Mouse (Mus musculus) leukemia stem cell, adult 10-12 weeks (primary cell): ENCODE measurements around the gene Gm21943. TPM values are rescaled to one million over a fixed set of nuclear protein-coding genes. Genes with fewer than 3 reads are reported as not detected.

Experiments
- polyA plus RNA-seq: library from polyadenylated mRNA; stranded (reverse); fragments of >175 nt; gene quantifications from 2 replicates; pipeline ENCODE4 v1.2.3, GENCODE M21; 2012; ENCODE audit warnings: low replicate concordance

The Gm21943 gene
- polyA plus RNA-seq: not detected in 2 replicates

GRCm38 (mm10) chrY:57533644-57534043, at the start of gene Gm21943:
Gene Gm21943 (minus strand): TSS chrY:57533744.

Other genes with a start within 250 kb of the Gm21943 start
- not detected in 2 replicates for gene Gm28961, start 172.0 kb upstream of the Gm21943 start, polyA plus RNA-seq